In genomic region chr1:52470811-52471489, GRCm38 (mm10) we compare ENCODE assay signal across 9 mouse cellular contexts. TPM values are rescaled to one million over a fixed set of nuclear protein-coding genes. Genes with fewer than 3 reads are reported as not detected.
DNase-seq lines count a peak whose midpoint lies in the region; ATAC-seq lines count a peak whose summit lies in the region.
"Had no signal": no experiment of that assay in that cellular context is flagged by ENCODE, and none has a peak within 500 bp of the region (broad histone marks: within the 10 kb centered on the region; RNA-seq: fewer than 3 reads in every experiment).

No protein-coding gene starts in this region.

- H3K27me3 ChIP-seq in kidney, embryonic 14.5 days (ENCODE audit: control insufficient read depth, insufficient read depth, low read length), result no peaks in the 10 kb centered on the region
- H3K27me3 ChIP-seq in forebrain, embryonic 15.5 days, result no peaks in the 10 kb centered on the region
- no peaks in the 10 kb centered on the region for H3K27me3 ChIP-seq in limb, embryonic 15.5 days

- H3K9ac ChIP-seq in kidney, embryonic 14.5 days (ENCODE audit: low read depth, low read length), result no peak overlapping the region
- no peak overlapping the region for H3K9ac ChIP-seq in forebrain, embryonic 15.5 days (replicated peaks)
- no peak overlapping the region for H3K9ac ChIP-seq in limb, embryonic 15.5 days

- no peak overlapping the region for H3K4me2 ChIP-seq in kidney, embryonic 14.5 days (replicated peaks; ENCODE audit: low read depth, low read length)
- H3K4me2 ChIP-seq in forebrain, embryonic 15.5 days (replicated peaks), result no peak overlapping the region
- H3K4me2 ChIP-seq in limb, embryonic 15.5 days, result no peak overlapping the region

- 23% methylated on average over 7 of the region's 7 CpGs for WGBS in kidney, embryonic 14.5 days
- WGBS in forebrain, embryonic 15.5 days, result 39% methylated on average over 7 of the region's 7 CpGs
- 32% methylated on average over 7 of the region's 7 CpGs for WGBS in limb, embryonic 15.5 days

- no peaks in the 10 kb centered on the region; the same call in 1 of the 2 replicates for H3K36me3 ChIP-seq in kidney, embryonic 14.5 days (ENCODE audit: control insufficient read depth, insufficient read depth, low read length)
- H3K36me3 ChIP-seq in forebrain, embryonic 15.5 days, result 0 out of 2 replicates have a peak, but pooled peaks cover 3% of the 10 kb centered on the region
- H3K36me3 ChIP-seq in limb, embryonic 15.5 days, result peaks cover 11% of the 10 kb centered on the region; the same call in 1 of the 2 replicates

- no peak for DNase-seq in kidney, postnatal 25 days
- DNase-seq in retina, embryonic 14.5 days (ENCODE audit: low spot score), result peak; percentile 77
- no peak for DNase-seq in right cerebral cortex, postnatal 25 days
- DNase-seq in lung, postnatal 4 days, result no peak
- no peak for DNase-seq in cerebellum, postnatal 36 days
- DNase-seq: cerebellum, adult 9-10 months had no signal

- no peak overlapping the region for H3K27ac ChIP-seq in kidney, embryonic 14.5 days (ENCODE audit: low read depth, low read length)
- no peak overlapping the region for H3K27ac ChIP-seq in forebrain, embryonic 15.5 days (replicated peaks)
- 0 out of 2 replicates have a peak overlapping the region, but pooled peaks have one; percentile 17 for H3K27ac ChIP-seq in limb, embryonic 15.5 days

- no peak overlapping the region for H3K4me3 ChIP-seq in kidney, embryonic 14.5 days (ENCODE audit: low read length)
- H3K4me3 ChIP-seq in forebrain, embryonic 15.5 days, result no peak overlapping the region
- H3K4me3 ChIP-seq in limb, embryonic 15.5 days, result no peak overlapping the region

- H3K9me3 ChIP-seq in kidney, embryonic 14.5 days (ENCODE audit: control insufficient read depth, low read length), result no peaks in the 10 kb centered on the region
- H3K9me3 ChIP-seq in forebrain, embryonic 15.5 days, result peaks cover 2% of the 10 kb centered on the region; the same call in 1 of the 2 replicates
- H3K9me3 ChIP-seq in limb, embryonic 15.5 days, result no peaks in the 10 kb centered on the region

- H3K4me1 ChIP-seq in kidney, embryonic 14.5 days (ENCODE audit: control insufficient read depth, insufficient read depth, low read length), result 0 out of 2 replicates have a peak, but pooled peaks cover 3% of the 10 kb centered on the region
- H3K4me1 ChIP-seq in forebrain, embryonic 15.5 days, result peaks cover 7% of the 10 kb centered on the region; the same call in 1 of the 2 replicates
- H3K4me1 ChIP-seq in limb, embryonic 15.5 days, result no peaks in the 10 kb centered on the region; the same call in 1 of the 2 replicates

- peak; percentile 91; the same call in 1 of the 2 replicates for ATAC-seq in kidney, embryonic 14.5 days (ENCODE audit: low FRiP score, low TSS enrichment)
- peak; percentile 51 for ATAC-seq in forebrain, embryonic 15.5 days (replicated peaks)
- ATAC-seq in limb, embryonic 15.5 days (ENCODE audit: insufficient number of reproducible peaks, low FRiP score, low TSS enrichment, low read depth), result no peak

RNA-seq across cellular contexts. Expression of gene Nab1, which starts 29.5 kb away (rescaled TPM):
- polyA plus RNA-seq in kidney, embryonic 14.5 days (2014; fragmentation: Nextera tagmentation; extraction: Ambion mirVana), result 13.2 and 18.8 TPM in 2 replicates
- polyA plus RNA-seq in forebrain, embryonic 15.5 days (2015; fragmentation: Nextera tagmentation; extraction: Ambion mirVana), result 14.6 and 16.6 TPM in 2 replicates
- 26.0 and 26.4 TPM in 2 replicates for polyA plus RNA-seq in limb, embryonic 15.5 days (2015; fragmentation: Nextera tagmentation; extraction: Ambion mirVana)
